Mouse (Mus musculus) left cerebral cortex, adult 8-10 months (tissue): ENCODE results near the gene Gm21541. TPM values are rescaled to one million over a fixed set of nuclear protein-coding genes. Genes with fewer than 3 reads are reported as not detected.
"Not testable (repeated sequence)": the region's sequence is repeated elsewhere in the genome, so short reads cannot be mapped to it uniquely, and the experiment has no call there.

ENCODE experiments used
- DNase-seq, 2 experiments: peaks; one replicate each; pipeline ENCODE4 v3.0.0; 2022; ENCODE audit warnings: low spot score in 2 of 2
- total RNA-seq, 4 experiments: library from RNA; stranded (reverse); gene quantifications; 2 replicates each; pipeline ENCODE4 v1.2.4; 2022

The Gm21541 gene
- total RNA-seq = 1 to 10 TPM in 2 of 4 experiments, not detected in 2; 2.0 to 6.1 TPM

DNA sequence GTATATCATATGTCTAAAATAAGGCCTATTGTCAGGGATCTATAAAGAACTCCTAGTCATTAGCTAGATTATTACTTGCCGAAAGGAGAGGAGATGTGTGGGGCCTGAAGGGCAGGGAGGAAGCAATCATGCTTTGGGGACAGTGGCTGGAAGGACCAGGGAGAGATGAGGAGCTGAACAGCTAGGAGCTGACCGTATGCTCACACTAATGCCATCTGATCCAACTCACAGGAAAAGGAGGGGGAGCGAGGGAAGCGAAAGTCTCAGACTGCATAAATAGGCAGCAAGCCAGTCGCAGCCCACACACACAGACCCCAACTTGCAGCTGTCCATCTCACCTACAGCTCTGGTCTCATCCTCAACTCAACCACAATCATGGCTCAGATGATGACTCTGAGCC lies at the start of gene Gm21541:
Gm21541 (plus strand) TSS at position 301 of the 400 bp plus-strand sequence.
- not testable (repeated sequence) for DNase-seq

DNA sequence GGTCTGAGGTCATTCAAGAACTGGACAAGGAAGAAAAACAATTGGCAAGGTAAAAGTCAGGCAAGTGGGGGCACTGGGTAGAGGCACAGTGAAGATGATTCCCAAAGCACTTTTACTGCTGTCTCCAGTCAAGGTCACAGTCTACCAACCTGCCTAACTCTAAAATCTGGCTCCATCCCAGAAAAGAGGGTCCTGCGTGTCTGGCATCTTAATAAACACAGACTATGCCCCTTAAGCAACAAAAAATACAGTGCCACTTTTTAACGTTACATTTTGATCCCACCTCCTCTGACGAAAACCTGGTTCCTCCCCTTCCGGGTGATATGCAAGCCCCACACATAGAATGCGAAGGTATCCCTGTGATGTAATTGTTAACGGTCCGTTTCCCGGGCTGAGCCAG lies 37.9 kb downstream of the Gm21541 start, which contains the start of gene Gm20878:
Gm20878 (plus strand) TSS at position 301 of the 400 bp plus-strand sequence.
- DNase-seq = not testable (repeated sequence)

Other genes starting within 250 kb of the Gm21541 start
- gene Cntfr, start 206.5 kb upstream of the Gm21541 start, total RNA-seq = 100 to 1,000 TPM in 3 of 4 experiments, 10 to 100 TPM in 1; 96.7 to 125 (median 111) TPM
- gene Il11ra1, start 203.6 kb upstream of the Gm21541 start, total RNA-seq = 10 to 100 TPM; 31.6 to 45.5 (median 38.1) TPM
- gene Rpp25l, start 190.1 kb upstream of the Gm21541 start, total RNA-seq = 10 to 100 TPM; 28.4 to 33.9 (median 30.0) TPM
- 100 to 1,000 TPM; 158 to 167 (median 165) TPM for gene Dctn3, start 180.4 kb upstream of the Gm21541 start, total RNA-seq
- under 1 TPM; 0.37 to 0.78 (median 0.54) TPM for gene Arid3c, start 172.5 kb upstream of the Gm21541 start, total RNA-seq
- gene Galt, start 148.4 kb upstream of the Gm21541 start, total RNA-seq = 10 to 100 TPM; 71.9 to 85.1 (median 76.5) TPM
- 10 to 100 TPM; 49.7 to 59.2 (median 54.4) TPM for gene Sigmar1, start 147.5 kb upstream of the Gm21541 start, total RNA-seq
- gene Ccl27a, start 129.4 kb upstream of the Gm21541 start, total RNA-seq = 100 to 1,000 TPM; 189 to 252 (median 238) TPM
- 10 to 100 TPM; 41.9 to 50.5 (median 45.2) TPM for gene Gm20878, start 38.0 kb downstream of the Gm21541 start, total RNA-seq
- 1 to 10 TPM; 2.7 to 5.2 (median 4.8) TPM for gene Fam205a4, start 62.4 kb downstream of the Gm21541 start, total RNA-seq
- gene Gm21093, start 131.1 kb downstream of the Gm21541 start, total RNA-seq = 1 to 10 TPM; 3.9 to 8.4 (median 5.3) TPM
- gene Gm3893, start 187.6 kb downstream of the Gm21541 start, total RNA-seq = not detected
- gene Gm13304, start 211.2 kb downstream of the Gm21541 start, total RNA-seq = 10 to 100 TPM; 28.7 to 46.7 (median 35.2) TPM
- gene Gm13306, start 249.8 kb downstream of the Gm21541 start, total RNA-seq = 10 to 100 TPM; 27.4 to 45.7 (median 33.5) TPM